Mouse (Mus musculus) bone marrow, adult 2 months (tissue): ENCODE measurements around the gene Cpt1a.

Experiments used
- CTCF ChIP-seq: fragments of 200-500 bp; IDR thresholded peaks from 2 replicates; pipeline ENCODE4 v1.5.1; 2011; ENCODE audit warnings: low read length, control low read depth; ENCODE audit not compliant: control insufficient read depth, insufficient read depth
- POLR2A ChIP-seq: fragments of 200-500 bp; IDR thresholded peaks from 2 replicates; pipeline ENCODE4 v1.6.1; 2011; ENCODE audit warnings: low read depth, mild to moderate bottlenecking, control low read depth, low read length, borderline replicate concordance; ENCODE audit not compliant: control insufficient read depth

- TF ChIP-seq POLR2A (no peak), CTCF (no peak)
These were observed 51.9 kb downstream of the Cpt1a start for GRCm38 (mm10) chr19:3374028-3374427.
